Mouse (Mus musculus): Measurements from ENCODE around the gene Mapk8ip2. TPM values are rescaled to one million over a fixed set of nuclear protein-coding genes. Genes with fewer than 3 reads are reported as not detected.

The Mapk8ip2 gene
- total and polyA plus RNA-seq, 3 experiments = 0.04 TPM; not detected in 2

DNA sequence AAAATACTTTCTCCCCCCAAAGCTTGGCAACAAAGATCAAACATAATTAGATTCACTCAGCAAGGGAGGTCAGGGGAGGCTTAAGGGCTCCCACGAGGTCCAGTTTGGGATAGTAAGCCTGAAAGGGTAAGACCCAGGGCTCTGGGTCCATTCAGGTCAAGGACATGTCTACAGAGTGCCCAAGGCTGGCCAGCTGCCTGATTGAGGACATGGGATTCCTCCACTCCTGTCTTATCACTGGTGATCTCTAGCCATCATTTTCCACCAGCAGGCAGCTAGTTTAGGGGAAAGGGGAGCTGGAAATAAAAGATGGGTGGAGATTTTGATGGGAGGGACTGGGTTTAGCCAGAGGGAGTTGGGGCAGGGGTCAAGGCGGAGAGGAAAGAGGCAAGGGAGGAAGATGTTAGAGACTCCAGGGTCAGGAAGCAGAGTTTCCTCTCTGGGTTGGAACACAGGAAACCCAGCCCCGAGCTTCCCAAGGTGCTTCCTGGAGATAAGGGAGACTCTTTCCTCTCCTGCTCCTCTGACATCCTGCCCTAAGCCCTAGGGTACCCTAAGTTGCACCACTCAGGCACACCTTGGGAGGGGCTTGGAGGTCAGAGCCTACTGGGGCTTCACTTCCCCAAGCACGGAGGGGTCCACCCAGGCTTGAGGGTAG, 43.8 kb downstream of the Mapk8ip2 start:
- H3K79me2 ChIP-seq (replicated peaks; ENCODE audit: control insufficient read depth, extremely low read depth, insufficient read depth, poor library complexity, severe bottlenecking) = no peaks in the 10 kb centered on the region
- no peaks in the 10 kb centered on the region for H3K4me1 ChIP-seq (ENCODE audit: control insufficient read depth in 1 of 2, insufficient read depth in 2 of 2)
- H3K9me3 ChIP-seq (replicated peaks; ENCODE audit: low read length) = peaks cover 17% of the 10 kb centered on the region
- TF ChIP-seq CHD2 (IDR thresholded peaks at IDR 0.05; ENCODE audit: low read length) = no peak
- TF ChIP-seq JUND (conservative IDR thresholded peaks at IDR 0.05; ENCODE audit: low read depth, low read length) = no peak
- no peak for TF ChIP-seq UBTF (IDR thresholded peaks at IDR 0.05; ENCODE audit: low read depth, low read length)
- TF ChIP-seq RCOR1 (conservative IDR thresholded peaks at IDR 0.05; ENCODE audit: low read depth, low read length) = no peak
- TF ChIP-seq POLR2AphosphoS2 (IDR thresholded peaks at IDR 0.05; ENCODE audit: low read depth, low read length) = no peak
- no peak for TF ChIP-seq ETS1 (conservative IDR thresholded peaks at IDR 0.05; ENCODE audit: low read depth, low read length)
- TF ChIP-seq ZMIZ1 (IDR thresholded peaks at IDR 0.05; ENCODE audit: low read depth, low read length) = no peak
- TF ChIP-seq RAD21 (IDR thresholded peaks at IDR 0.05; ENCODE audit: low read depth, low read length) = no peak
- TF ChIP-seq IRF4 (IDR thresholded peaks at IDR 0.05; ENCODE audit: low read depth, low read length) = no peak
- TF ChIP-seq BHLHE40 (IDR thresholded peaks at IDR 0.05; ENCODE audit: low read depth, low read length) = no peak
- peaks cover 6% of the 10 kb centered on the region for H3K27me3 ChIP-seq (replicated peaks)
- no peak for DNase-seq (ENCODE audit: extremely low read depth)
- H3K9ac ChIP-seq (ENCODE audit: insufficient read depth, low read depth) = no peak overlapping the region
- in situ Hi-C loops (cut with MboI; ENCODE audit: low pct_ligation_motif_present, low pct_unique_long_range_greater_than_20kb, low sequenced_read_pairs) (no loop called here), dilution Hi-C loops (cut with MboI; ENCODE audit: extremely low pct_ligation_motif_present, extremely low pct_unique_long_range_greater_than_20kb, low sequenced_read_pairs) (no loop called here)
- no peak overlapping the region for H3K4me2 ChIP-seq (ENCODE audit: insufficient read depth, low read depth, poor library complexity, severe bottlenecking)
- no peaks in the 10 kb centered on the region for H3K36me3 ChIP-seq (replicated peaks in 1 of 2; ENCODE audit: control insufficient read depth in 1 of 2, insufficient read depth in 1 of 2, low read length in 1 of 2)
- H3K27ac ChIP-seq (ENCODE audit: insufficient read depth, low read depth) = no peak overlapping the region
- H3K4me3 ChIP-seq (replicated peaks in 1 of 3; ENCODE audit: low read depth in 2 of 3, low read length in 2 of 3, poor library complexity in 1 of 3) = no peak overlapping the region

DNA sequence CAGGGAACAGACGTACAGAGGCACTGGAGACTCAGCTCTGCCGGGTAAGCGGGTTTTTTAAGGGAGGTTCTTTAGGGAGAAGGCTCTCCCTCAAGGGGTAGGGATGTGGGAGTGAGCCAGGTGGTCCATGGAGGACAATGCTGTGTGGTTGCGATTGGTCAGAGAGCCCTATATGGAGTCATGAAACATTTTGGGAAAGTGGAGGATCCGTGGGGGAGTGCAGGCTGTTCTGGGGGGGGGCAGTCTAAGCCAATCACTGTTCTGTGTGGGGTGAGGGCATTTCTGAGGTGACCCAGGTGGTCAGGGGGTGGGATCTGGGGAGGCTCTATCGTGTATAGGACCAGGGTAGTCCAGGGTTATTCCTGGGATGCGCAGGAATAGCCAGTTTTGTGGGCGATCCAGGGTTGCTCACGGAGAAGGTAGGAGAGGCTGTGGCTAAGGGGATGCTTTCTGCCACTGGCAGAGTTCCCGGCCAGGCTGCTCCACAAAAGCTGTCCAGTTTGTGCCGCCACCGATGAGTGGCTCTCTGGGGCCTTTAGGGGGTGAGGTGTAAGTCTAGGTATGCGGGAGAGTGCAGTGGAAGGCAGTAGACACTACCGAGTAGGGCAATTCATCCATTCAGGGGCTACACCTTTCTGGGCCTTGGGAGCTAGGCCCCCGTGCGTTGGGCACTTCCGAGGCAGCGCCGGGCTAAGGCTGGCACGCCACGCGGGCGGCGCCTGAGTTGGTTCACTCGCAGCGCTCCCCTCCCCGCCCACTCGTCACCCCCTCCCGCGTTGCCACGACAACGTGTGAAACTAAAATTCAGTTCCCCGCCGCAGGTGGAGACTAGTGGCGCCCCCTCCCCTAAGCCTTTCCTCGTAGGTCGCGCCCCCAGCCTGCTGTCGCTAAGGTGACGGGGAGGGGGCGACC, 44.6 kb downstream of the Mapk8ip2 start:
- DNase-seq (ENCODE audit: extremely low read depth) = no peak
- no peak overlapping the region for H3K27ac ChIP-seq (ENCODE audit: insufficient read depth, low read depth)
- no peaks in the 10 kb centered on the region for H3K79me2 ChIP-seq (replicated peaks; ENCODE audit: control insufficient read depth, extremely low read depth, insufficient read depth, poor library complexity, severe bottlenecking)
- H3K36me3 ChIP-seq (replicated peaks in 1 of 2; ENCODE audit: control insufficient read depth in 1 of 2, insufficient read depth in 1 of 2, low read length in 1 of 2) = no peaks in the 10 kb centered on the region
- peaks cover 10% of the 10 kb centered on the region for H3K27me3 ChIP-seq (replicated peaks)
- dilution Hi-C loops (cut with MboI; ENCODE audit: extremely low pct_ligation_motif_present, extremely low pct_unique_long_range_greater_than_20kb, low sequenced_read_pairs) = no loop called here
- H3K9ac ChIP-seq (ENCODE audit: insufficient read depth, low read depth) = no peak overlapping the region
- H3K4me2 ChIP-seq (ENCODE audit: insufficient read depth, low read depth, poor library complexity, severe bottlenecking) = no peak overlapping the region
- in situ Hi-C loops (cut with MboI; ENCODE audit: low pct_ligation_motif_present, low pct_unique_long_range_greater_than_20kb, low sequenced_read_pairs) = no loop called here
- no peaks in the 10 kb centered on the region for H3K4me1 ChIP-seq (ENCODE audit: control insufficient read depth in 1 of 2, insufficient read depth in 2 of 2)
- H3K4me3 ChIP-seq (replicated peaks in 1 of 3; ENCODE audit: low read depth in 2 of 3, low read length in 2 of 3, poor library complexity in 1 of 3) = no peak overlapping the region
- TF ChIP-seq E2F4 (IDR thresholded peaks at IDR 0.05; ENCODE audit: insufficient replicate concordance, low read depth, low read length) (no peak), NRF1 (IDR thresholded peaks at IDR 0.05; ENCODE audit: low read depth, low read length) (no peak), EP300 (IDR thresholded peaks at IDR 0.05; ENCODE audit: low read length) (no peak), IRF4 (IDR thresholded peaks at IDR 0.05; ENCODE audit: low read depth, low read length) (no peak), NELFE (IDR thresholded peaks at IDR 0.05; ENCODE audit: low read depth, low read length) (no peak), SIN3A (IDR thresholded peaks at IDR 0.05; ENCODE audit: low read length) (no peak), USF2 (conservative IDR thresholded peaks at IDR 0.05; ENCODE audit: low read depth, low read length) (no peak), ETS1 (conservative IDR thresholded peaks at IDR 0.05; ENCODE audit: low read depth, low read length) (no peak), ZNF384 (IDR thresholded peaks at IDR 0.05; ENCODE audit: low read depth, low read length) (no peak), ZMIZ1 (IDR thresholded peaks at IDR 0.05; ENCODE audit: low read depth, low read length) (no peak), BHLHE40 (IDR thresholded peaks at IDR 0.05; ENCODE audit: low read depth, low read length) (no peak), TCF12 (IDR thresholded peaks at IDR 0.05; ENCODE audit: low read depth, low read length) (no peak), CHD1 (IDR thresholded peaks at IDR 0.05; ENCODE audit: low read depth, low read length) (no peak), MAFK (IDR thresholded peaks at IDR 0.05; ENCODE audit: insufficient replicate concordance, low read length) (no peak)
- H3K9me3 ChIP-seq (replicated peaks; ENCODE audit: low read length) = peaks cover 17% of the 10 kb centered on the region
